Mouse (Mus musculus) erythroblast, embryonic 14.5 days (primary cell): ENCODE measurements around the gene Myh7.

ENCODE experiments used
- GATA1 ChIP-seq: IDR thresholded peaks from 2 replicates; pipeline ENCODE4 v1.6.1; 2012; ENCODE audit warnings: low read length, inconsistent platforms, mixed read lengths
- TAL1 ChIP-seq: IDR thresholded peaks from 3 replicates; pipeline ENCODE4 v1.6.1; 2012; ENCODE audit warnings: low read length, inconsistent platforms, mixed read lengths

- TF ChIP-seq GATA1, result no peak
- TF ChIP-seq TAL1, result no peak
Measured at GRCm38 (mm10) chr14:54962714-54963113, 31.7 kb downstream of the Myh7 start.
